Mouse (Mus musculus): ENCODE results near the gene Fmod. TPM values are rescaled to one million over a fixed set of nuclear protein-coding genes. Genes with fewer than 3 reads are reported as not detected.
A peak's percentile ranks its signal among the peaks of the same experiment; 100 is the strongest.

Gene Fmod
- polyA plus RNA-seq, 1 experiment from 2014 or later, result 2.2 TPM

- peaks cover 15% of the 10 kb centered on the region for H3K36me3 ChIP-seq (ENCODE audit: control insufficient read depth, insufficient read depth)
- H3K9me3 ChIP-seq (ENCODE audit: control insufficient read depth), result no peaks in the 10 kb centered on the region
- no peaks in the 10 kb centered on the region for H3K27me3 ChIP-seq (replicated peaks; ENCODE audit: control insufficient read depth, insufficient read depth, low read length)
- no peak for TF ChIP-seq CTCF (IDR thresholded peaks at IDR 0.05; ENCODE audit: low read depth)
- peak; percentile 31; the same call in 1 of the 2 replicates for ATAC-seq
- H3K27ac ChIP-seq (ENCODE audit: low read depth, low read length), result peak overlapping the region; percentile 65; the same call in 1 of the 2 replicates
- H3K9ac ChIP-seq (ENCODE audit: low read depth, low read length), result no peak overlapping the region
- peaks cover 5% of the 10 kb centered on the region; the same call in 1 of the 2 replicates for H3K4me1 ChIP-seq (replicated peaks; ENCODE audit: control insufficient read depth, insufficient read depth, low read length)
- no peak overlapping the region for H3K4me3 ChIP-seq (ENCODE audit: low read depth, low read length)
- peak overlapping the region; percentile 21; the same call in 1 of the 2 replicates for H3K4me2 ChIP-seq (replicated peaks; ENCODE audit: low read depth)
- WGBS, result 37% methylated on average over 10 of the region's 10 CpGs
Measured at GRCm38 (mm10) chr1:134071411-134072018, 34.5 kb downstream of the Fmod start.

DNA sequence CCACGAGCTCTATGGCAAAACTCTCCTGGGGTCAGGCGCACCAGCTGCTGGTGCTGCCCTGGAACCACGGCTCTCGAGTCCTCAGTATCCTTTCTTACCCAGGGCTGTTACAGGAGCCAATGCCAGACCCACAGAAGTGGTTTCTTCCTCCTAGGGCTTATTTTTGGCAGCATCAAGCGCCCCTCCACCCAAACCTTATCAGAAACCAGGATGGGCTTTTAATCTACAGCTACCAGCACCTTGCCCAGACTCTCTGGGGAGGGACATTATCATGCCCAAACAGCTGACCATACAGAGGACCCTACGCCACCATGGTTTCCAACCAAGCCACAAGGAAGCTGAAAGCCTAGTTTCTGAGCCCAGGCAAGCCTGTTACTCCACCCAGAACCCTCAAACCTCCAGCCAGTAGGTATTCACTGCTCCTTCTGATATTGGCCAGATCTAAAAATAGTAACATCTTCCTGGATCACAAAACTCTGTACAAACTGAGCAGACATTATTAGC is 36.1 kb downstream of the Fmod start:
- H3K9me3 ChIP-seq (ENCODE audit: control insufficient read depth), result no peaks in the 10 kb centered on the region
- no peak overlapping the region for H3K4me2 ChIP-seq (replicated peaks; ENCODE audit: low read depth)
- no peak overlapping the region for H3K4me3 ChIP-seq (ENCODE audit: low read depth, low read length)
- H3K27ac ChIP-seq (ENCODE audit: low read depth, low read length), result no peak overlapping the region; the same call in 1 of the 2 replicates
- no peak for ATAC-seq
- no peak for TF ChIP-seq CTCF (IDR thresholded peaks at IDR 0.05; ENCODE audit: low read depth)
- no peaks in the 10 kb centered on the region for H3K27me3 ChIP-seq (replicated peaks; ENCODE audit: control insufficient read depth, insufficient read depth, low read length)
- peaks cover 3% of the 10 kb centered on the region; the same call in 1 of the 2 replicates for H3K4me1 ChIP-seq (replicated peaks; ENCODE audit: control insufficient read depth, insufficient read depth, low read length)
- no peak overlapping the region for H3K9ac ChIP-seq (ENCODE audit: low read depth, low read length)
- H3K36me3 ChIP-seq (ENCODE audit: control insufficient read depth, insufficient read depth), result peaks cover 25% of the 10 kb centered on the region
- 81% methylated on average over 6 of the region's 6 CpGs for WGBS

GRCm38 (mm10) chr1:134073658-134074057 is 36.6 kb downstream of the Fmod start:
- H3K9ac ChIP-seq (ENCODE audit: low read depth, low read length), result no peak overlapping the region
- 76% methylated on average over 1 of the region's 1 CpGs for WGBS
- TF ChIP-seq CTCF (IDR thresholded peaks at IDR 0.05; ENCODE audit: low read depth), result no peak

DNA sequence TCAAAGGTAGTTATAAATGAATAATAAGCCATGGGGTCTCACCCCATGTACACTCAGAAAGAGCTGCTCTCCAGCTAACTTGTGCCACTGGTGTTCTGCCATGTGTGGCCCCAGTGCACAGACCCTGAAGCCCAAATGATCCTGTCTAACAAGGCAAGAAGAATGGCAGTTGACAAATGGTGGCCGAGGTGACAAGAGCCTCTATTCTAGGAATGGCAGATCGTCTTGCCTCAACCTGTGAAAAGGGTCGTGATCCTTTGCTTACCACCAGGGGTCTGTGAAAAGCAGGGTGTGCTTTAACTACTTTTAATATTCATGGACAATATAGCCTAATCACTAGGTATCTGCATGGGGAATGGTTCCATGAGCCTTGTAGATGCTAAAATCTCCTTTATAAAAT is 37.1 kb downstream of the Fmod start:
- WGBS, result 72% methylated on average over 3 of the region's 3 CpGs
- Histone ChIP-seq H3K4me1 (replicated peaks; ENCODE audit: control insufficient read depth, insufficient read depth, low read length) (peaks cover 3% of the 10 kb centered on the region; the same call in 1 of the 2 replicates), H3K36me3 (ENCODE audit: control insufficient read depth, insufficient read depth) (peaks cover 25% of the 10 kb centered on the region), H3K27me3 (replicated peaks; ENCODE audit: control insufficient read depth, insufficient read depth, low read length) (no peaks in the 10 kb centered on the region), H3K9ac (ENCODE audit: low read depth, low read length) (no peak overlapping the region), H3K27ac (ENCODE audit: low read depth, low read length) (no peak overlapping the region), H3K4me3 (ENCODE audit: low read depth, low read length) (no peak overlapping the region), H3K9me3 (ENCODE audit: control insufficient read depth) (no peaks in the 10 kb centered on the region), H3K4me2 (replicated peaks; ENCODE audit: low read depth) (no peak overlapping the region)
- ATAC-seq, result no peak
- no peak for TF ChIP-seq CTCF (IDR thresholded peaks at IDR 0.05; ENCODE audit: low read depth)

More at GRCm38 (mm10) chr1:134073658-134074057, 36.6 kb downstream of the Fmod start:
- Histone ChIP-seq H3K9me3 (ENCODE audit: control insufficient read depth) (no peaks in the 10 kb centered on the region), H3K4me1 (replicated peaks; ENCODE audit: control insufficient read depth, insufficient read depth, low read length) (peaks cover 3% of the 10 kb centered on the region; the same call in 1 of the 2 replicates), H3K4me2 (replicated peaks; ENCODE audit: low read depth) (no peak overlapping the region), H3K27me3 (replicated peaks; ENCODE audit: control insufficient read depth, insufficient read depth, low read length) (no peaks in the 10 kb centered on the region), H3K36me3 (ENCODE audit: control insufficient read depth, insufficient read depth) (peaks cover 25% of the 10 kb centered on the region), H3K4me3 (ENCODE audit: low read depth, low read length) (no peak overlapping the region), H3K27ac (ENCODE audit: low read depth, low read length) (no peak overlapping the region)
- no peak for ATAC-seq

DNA sequence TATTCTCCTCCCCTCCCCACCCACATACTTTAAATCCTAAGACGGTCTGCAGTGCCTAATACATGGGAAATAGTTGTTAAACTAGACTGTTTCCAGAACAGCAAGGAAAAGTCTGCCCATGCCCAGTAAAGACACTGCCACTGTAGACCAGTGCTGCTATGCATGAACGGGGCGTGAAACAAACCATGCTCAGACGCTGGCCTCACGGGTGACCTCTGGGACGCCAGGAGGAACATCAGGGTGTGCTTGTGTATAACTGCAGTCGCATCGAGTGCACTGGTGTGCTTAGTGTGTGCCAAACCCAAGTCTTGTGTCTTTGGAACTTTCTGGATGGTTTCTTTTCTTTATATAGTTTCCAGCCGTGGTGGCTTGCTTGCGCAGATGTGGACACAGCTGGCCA is 37.6 kb downstream of the Fmod start:
- Histone ChIP-seq H3K27me3 (replicated peaks; ENCODE audit: control insufficient read depth, insufficient read depth, low read length) (no peaks in the 10 kb centered on the region), H3K4me2 (replicated peaks; ENCODE audit: low read depth) (no peak overlapping the region), H3K27ac (ENCODE audit: low read depth, low read length) (no peak overlapping the region), H3K9ac (ENCODE audit: low read depth, low read length) (no peak overlapping the region), H3K9me3 (ENCODE audit: control insufficient read depth) (no peaks in the 10 kb centered on the region), H3K4me1 (replicated peaks; ENCODE audit: control insufficient read depth, insufficient read depth, low read length) (peaks cover 3% of the 10 kb centered on the region; the same call in 1 of the 2 replicates), H3K36me3 (ENCODE audit: control insufficient read depth, insufficient read depth) (peaks cover 25% of the 10 kb centered on the region), H3K4me3 (ENCODE audit: low read depth, low read length) (no peak overlapping the region)
- TF ChIP-seq CTCF (IDR thresholded peaks at IDR 0.05; ENCODE audit: low read depth), result no peak
- WGBS, result 79% methylated on average over 10 of the region's 10 CpGs
- no peak for ATAC-seq

DNA sequence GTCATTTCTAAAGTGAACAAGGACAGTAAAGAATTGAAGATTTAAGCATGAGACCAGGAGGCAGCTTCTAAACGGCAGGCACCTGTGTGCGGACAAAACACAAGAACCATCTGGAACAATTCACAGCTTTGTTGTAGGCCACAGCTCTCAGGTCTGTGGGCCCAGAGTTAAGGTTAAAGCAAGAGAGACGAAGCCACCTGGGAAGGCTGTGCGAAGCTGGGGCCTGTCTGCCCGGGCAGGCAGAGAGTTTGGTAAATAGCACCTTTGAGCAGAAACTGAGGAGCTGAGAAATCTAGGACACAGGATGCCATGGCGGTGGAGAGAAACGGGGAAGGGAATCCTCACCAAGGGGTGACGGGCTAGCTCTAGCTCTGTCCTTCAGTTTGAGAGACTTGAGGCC is 38.5 kb downstream of the Fmod start:
- H3K27me3 ChIP-seq (replicated peaks; ENCODE audit: control insufficient read depth, insufficient read depth, low read length), result no peaks in the 10 kb centered on the region
- no peak overlapping the region for H3K4me3 ChIP-seq (ENCODE audit: low read depth, low read length)
- peaks cover 3% of the 10 kb centered on the region; the same call in 1 of the 2 replicates for H3K4me1 ChIP-seq (replicated peaks; ENCODE audit: control insufficient read depth, insufficient read depth, low read length)
- peaks cover 25% of the 10 kb centered on the region for H3K36me3 ChIP-seq (ENCODE audit: control insufficient read depth, insufficient read depth)
- H3K9ac ChIP-seq (ENCODE audit: low read depth, low read length), result no peak overlapping the region
- peak overlapping the region; percentile 77 for H3K4me2 ChIP-seq (replicated peaks; ENCODE audit: low read depth)
- H3K27ac ChIP-seq (ENCODE audit: low read depth, low read length), result no peak overlapping the region
- 86% methylated on average over 8 of the region's 8 CpGs for WGBS
- TF ChIP-seq CTCF (IDR thresholded peaks at IDR 0.05; ENCODE audit: low read depth), result no peak
- H3K9me3 ChIP-seq (ENCODE audit: control insufficient read depth), result no peaks in the 10 kb centered on the region
- ATAC-seq, result no peak
